In genomic region chr12:69371854-69372671, GRCm38 (mm10) we compare ENCODE assay signal across 8 mouse cellular contexts. TPM values are rescaled to one million over a fixed set of nuclear protein-coding genes. Genes with fewer than 3 reads are reported as not detected.
DNase-seq lines count a peak whose midpoint lies in the region; ATAC-seq and TF ChIP-seq lines count a peak whose summit lies in the region.

Arf6 (plus strand) TSS chr12:69372150.
Gm9887 (minus strand) TSS chr12:69372458.

- peak within 1 kb of the TSS; percentile 94 for H3K4me2 ChIP-seq in heart, embryonic 12.5 days
- peak within 1 kb of the TSS; percentile 82 for H3K4me2 ChIP-seq in kidney, postnatal 0 days (ENCODE audit: low read length)
- peak within 1 kb of the TSS; percentile 95 for H3K4me2 ChIP-seq in liver, embryonic 11.5 days
- peak within 1 kb of the TSS; percentile 93 for H3K4me2 ChIP-seq in stomach, embryonic 14.5 days (replicated peaks; ENCODE audit: low read depth, low read length)

- H3ac ChIP-seq in C2C12 (ENCODE audit: control insufficient read depth, insufficient read length, low read depth) = peak within 1 kb of the TSS; percentile 96

- peaks cover 43% of the 10 kb centered on the region for H3K36me3 ChIP-seq in C2C12 (ENCODE audit: control insufficient read depth, insufficient read depth)
- H3K36me3 ChIP-seq in erythroblast, embryonic 14.5 days (ENCODE audit: control insufficient read depth) = peaks cover 43% of the 10 kb centered on the region
- H3K36me3 ChIP-seq in heart, embryonic 12.5 days = peaks cover 11% of the 10 kb centered on the region; the same call in 1 of the 2 replicates
- H3K36me3 ChIP-seq in kidney, postnatal 0 days (ENCODE audit: insufficient read depth, low read length) = no peaks in the 10 kb centered on the region
- peaks cover 2% of the 10 kb centered on the region for H3K36me3 ChIP-seq in liver, embryonic 11.5 days (ENCODE audit: control insufficient read depth, insufficient read depth, low read length)
- peaks cover 6% of the 10 kb centered on the region; the same call in 1 of the 2 replicates for H3K36me3 ChIP-seq in stomach, embryonic 14.5 days (ENCODE audit: control insufficient read depth, insufficient read depth, low read length)

- TF ChIP-seq CTCF in C2C12 (IDR thresholded peaks at IDR 0.05; ENCODE audit: control insufficient read depth, insufficient read depth, insufficient read length) = no peak
- TF ChIP-seq CTCF in brain, embryonic 14.5 days (IDR thresholded peaks at IDR 0.05; ENCODE audit: borderline replicate concordance, extremely low read depth, insufficient read depth, insufficient read length) = no peak
- TF ChIP-seq CTCF in kidney, postnatal 0 days (IDR thresholded peaks at IDR 0.05; ENCODE audit: low read depth) = no peak

- H3K27me3 ChIP-seq in C2C12 (ENCODE audit: control insufficient read depth, insufficient read depth, insufficient read length) = no peaks in the 10 kb centered on the region
- H3K27me3 ChIP-seq in erythroblast, embryonic 14.5 days (ENCODE audit: control insufficient read depth) = no peaks in the 10 kb centered on the region
- H3K27me3 ChIP-seq in heart, embryonic 12.5 days (replicated peaks) = no peaks in the 10 kb centered on the region
- no peaks in the 10 kb centered on the region for H3K27me3 ChIP-seq in kidney, postnatal 0 days (ENCODE audit: insufficient read depth, low read length)
- H3K27me3 ChIP-seq in liver, embryonic 11.5 days (replicated peaks; ENCODE audit: control insufficient read depth, insufficient read depth, low read length) = no peaks in the 10 kb centered on the region
- no peaks in the 10 kb centered on the region for H3K27me3 ChIP-seq in stomach, embryonic 14.5 days (ENCODE audit: control insufficient read depth, insufficient read depth, low read length)

- peak; percentile 94 for ATAC-seq in heart, embryonic 12.5 days (ENCODE audit: insufficient number of reproducible peaks, low FRiP score)
- ATAC-seq in kidney, postnatal 0 days (replicated peaks; ENCODE audit: low FRiP score, low read depth) = peak; percentile 93
- peak; percentile 87 for ATAC-seq in liver, embryonic 11.5 days (replicated peaks; ENCODE audit: low FRiP score)
- peak; percentile 93 for ATAC-seq in stomach, embryonic 14.5 days (ENCODE audit: insufficient number of reproducible peaks, insufficient read depth, low FRiP score, low read depth)

- H3K9me3 ChIP-seq in erythroblast, embryonic 14.5 days (ENCODE audit: control insufficient read depth, low read length) = no peaks in the 10 kb centered on the region
- H3K9me3 ChIP-seq in heart, embryonic 12.5 days (replicated peaks) = no peaks in the 10 kb centered on the region
- H3K9me3 ChIP-seq in kidney, postnatal 0 days (replicated peaks; ENCODE audit: low read length) = no peaks in the 10 kb centered on the region
- H3K9me3 ChIP-seq in liver, embryonic 11.5 days (ENCODE audit: control insufficient read depth, low read length) = no peaks in the 10 kb centered on the region
- H3K9me3 ChIP-seq in stomach, embryonic 14.5 days (ENCODE audit: control insufficient read depth, low read depth, low read length) = no peaks in the 10 kb centered on the region

- DNase-seq in brain, embryonic 14.5 days (ENCODE audit: low read depth) = peak; percentile 99
- DNase-seq in kidney, postnatal 0 days (ENCODE audit: low spot score) = peak; percentile 97
- DNase-seq in liver, embryonic 11.5 days (ENCODE audit: low spot score) = peak; percentile 98
- DNase-seq in naive thymus-derived CD4-positive, alpha-beta T cell, adult 2 months (ENCODE audit: low read depth) = peak; percentile 99

- peaks cover 47% of the 10 kb centered on the region for H3K79me3 ChIP-seq in C2C12 (ENCODE audit: low read depth)

- WGBS in heart, embryonic 12.5 days = under 1% methylated on average over 109 of the region's 121 CpGs
- WGBS in kidney, postnatal 0 days = under 1% methylated on average over 104 of the region's 121 CpGs
- under 1% methylated on average over 109 of the region's 121 CpGs for WGBS in liver, embryonic 11.5 days
- under 1% methylated on average over 99 of the region's 121 CpGs for WGBS in stomach, embryonic 14.5 days

- H3K4me1 ChIP-seq in erythroblast, embryonic 14.5 days (ENCODE audit: control insufficient read depth) = peaks cover 40% of the 10 kb centered on the region
- H3K4me1 ChIP-seq in heart, embryonic 12.5 days (replicated peaks) = peaks cover 16% of the 10 kb centered on the region
- H3K4me1 ChIP-seq in kidney, postnatal 0 days (replicated peaks; ENCODE audit: insufficient read depth, low read length) = peaks cover 5% of the 10 kb centered on the region; the same call in 1 of the 2 replicates
- H3K4me1 ChIP-seq in liver, embryonic 11.5 days (replicated peaks; ENCODE audit: control insufficient read depth, insufficient read depth, low read length) = peaks cover 10% of the 10 kb centered on the region
- H3K4me1 ChIP-seq in stomach, embryonic 14.5 days (ENCODE audit: control insufficient read depth, insufficient read depth, low read length) = peaks cover 12% of the 10 kb centered on the region; the same call in 1 of the 2 replicates

- H3K4me3 ChIP-seq in C2C12 (ENCODE audit: insufficient read depth, poor library complexity, severe bottlenecking) = peak within 1 kb of the TSS; percentile 91
- peak within 1 kb of the TSS; percentile 79 for H3K4me3 ChIP-seq in erythroblast, embryonic 14.5 days (replicated peaks)
- peak within 1 kb of the TSS; percentile 89 for H3K4me3 ChIP-seq in heart, embryonic 12.5 days
- H3K4me3 ChIP-seq in kidney, postnatal 0 days (replicated peaks; ENCODE audit: low read depth, low read length) = peak within 1 kb of the TSS; percentile 99
- peak within 1 kb of the TSS; percentile 96 for H3K4me3 ChIP-seq in liver, embryonic 11.5 days (ENCODE audit: low read depth, low read length)
- H3K4me3 ChIP-seq in stomach, embryonic 14.5 days (ENCODE audit: low read depth, low read length) = peak within 1 kb of the TSS; percentile 99

- peak; percentile 79 for TF ChIP-seq POLR2A in brain, embryonic 14.5 days (IDR thresholded peaks at IDR 0.05; ENCODE audit: borderline replicate concordance, extremely low read depth, insufficient read depth, insufficient read length, poor library complexity, severe bottlenecking)

- H3K27ac ChIP-seq in heart, embryonic 12.5 days (ENCODE audit: poor library complexity, severe bottlenecking) = peak within 1 kb of the TSS; percentile 96
- peak within 1 kb of the TSS; percentile 97 for H3K27ac ChIP-seq in kidney, postnatal 0 days
- H3K27ac ChIP-seq in liver, embryonic 11.5 days (ENCODE audit: low read depth, low read length) = peak within 1 kb of the TSS; percentile 92
- H3K27ac ChIP-seq in stomach, embryonic 14.5 days (ENCODE audit: low read length) = peak within 1 kb of the TSS; percentile 99

- peaks cover 52% of the 10 kb centered on the region for H3K79me2 ChIP-seq in C2C12 (ENCODE audit: control insufficient read depth, insufficient read depth)

- H3K9ac ChIP-seq in heart, embryonic 12.5 days = peak within 1 kb of the TSS; percentile 100
- H3K9ac ChIP-seq in kidney, postnatal 0 days (ENCODE audit: low read depth, low read length) = peak within 1 kb of the TSS; percentile 98
- peak within 1 kb of the TSS; percentile 99 for H3K9ac ChIP-seq in liver, embryonic 11.5 days (ENCODE audit: low read depth, low read length)
- H3K9ac ChIP-seq in stomach, embryonic 14.5 days (replicated peaks; ENCODE audit: low read depth, low read length) = peak within 1 kb of the TSS; percentile 99

TF ChIP-seq in C2C12, 6 proteins besides CTCF, POLR2A, EP300 and RAD21:
- TF ChIP-seq MAX (IDR thresholded peaks at IDR 0.05) = peak; percentile 53
- no peak for TF ChIP-seq MYOG (IDR thresholded peaks at IDR 0.05; ENCODE audit: control insufficient read depth, extremely low read depth, insufficient read length)
- no peak for TF ChIP-seq USF1 (IDR thresholded peaks at IDR 0.05; ENCODE audit: low read depth)
- no peak for TF ChIP-seq MYOD1 (IDR thresholded peaks at IDR 0.05; ENCODE audit: control insufficient read depth, insufficient read length, low read depth)

RNA-seq across cellular contexts. Expression of gene Arf6, which starts in this region (rescaled TPM):
- polyA plus RNA-seq in C2C12 (2012; fragmentation: generic; extraction: Trizol) = 87.3 TPM
- 67.8 and 72.2 TPM in 2 replicates for polyA plus RNA-seq in brain, embryonic 14.5 days (2012; rRNA removed)
- 24.7 and 27.9 TPM in 2 replicates for polyA plus RNA-seq in erythroblast, embryonic 14.5 days (2012)
- polyA plus RNA-seq in heart, embryonic 12.5 days (2016; fragmentation: Nextera tagmentation; extraction: Ambion mirVana) = 53.9 and 55.7 TPM in 2 replicates
- polyA plus RNA-seq in kidney, postnatal 0 days (2015; fragmentation: Nextera tagmentation; extraction: Ambion mirVana) = 56.2 and 70.7 TPM in 2 replicates
- polyA plus RNA-seq in liver, embryonic 11.5 days (2014; fragmentation: Nextera tagmentation; extraction: Ambion mirVana) = 65.1 and 68.1 TPM in 2 replicates
- polyA plus RNA-seq in stomach, embryonic 14.5 days (2014; fragmentation: Nextera tagmentation; extraction: Ambion mirVana) = 57.1 and 63.8 TPM in 2 replicates

RNA-seq across cellular contexts. Expression of gene Gm9887, which starts in this region (rescaled TPM):
- polyA plus RNA-seq in C2C12 (2012; fragmentation: generic; extraction: Trizol) = 6.5 TPM
- 0.36 and 0.39 TPM in 2 replicates for polyA plus RNA-seq in brain, embryonic 14.5 days (2012; rRNA removed)
- polyA plus RNA-seq in erythroblast, embryonic 14.5 days (2012) = 0.23 and 0.28 TPM in 2 replicates
- 1.1 and 2.4 TPM in 2 replicates for polyA plus RNA-seq in heart, embryonic 12.5 days (2016; fragmentation: Nextera tagmentation; extraction: Ambion mirVana)
- 1.3 and 3.2 TPM in 2 replicates for polyA plus RNA-seq in kidney, postnatal 0 days (2015; fragmentation: Nextera tagmentation; extraction: Ambion mirVana)
- polyA plus RNA-seq in liver, embryonic 11.5 days (2014; fragmentation: Nextera tagmentation; extraction: Ambion mirVana) = 1.3 and 1.7 TPM in 2 replicates
- polyA plus RNA-seq in stomach, embryonic 14.5 days (2014; fragmentation: Nextera tagmentation; extraction: Ambion mirVana) = 0.74 and 2.2 TPM in 2 replicates

Comparison
In these comparisons a context has a peak if more than half of its experiments do, and no peak if none do; other contexts are left out.
1. Peak in every context shown above with its lines: DNase-seq, ATAC-seq, H3K4me3 ChIP-seq and H3K27ac ChIP-seq.